Mouse (Mus musculus) cerebellum, adult 9-10 months (tissue): Measurements from ENCODE around the gene 1700016H13Rik.

Source experiments
- DNase-seq: peaks from one replicate; pipeline ENCODE4 v3.0.0; 2022

The 1700016H13Rik gene

DNA sequence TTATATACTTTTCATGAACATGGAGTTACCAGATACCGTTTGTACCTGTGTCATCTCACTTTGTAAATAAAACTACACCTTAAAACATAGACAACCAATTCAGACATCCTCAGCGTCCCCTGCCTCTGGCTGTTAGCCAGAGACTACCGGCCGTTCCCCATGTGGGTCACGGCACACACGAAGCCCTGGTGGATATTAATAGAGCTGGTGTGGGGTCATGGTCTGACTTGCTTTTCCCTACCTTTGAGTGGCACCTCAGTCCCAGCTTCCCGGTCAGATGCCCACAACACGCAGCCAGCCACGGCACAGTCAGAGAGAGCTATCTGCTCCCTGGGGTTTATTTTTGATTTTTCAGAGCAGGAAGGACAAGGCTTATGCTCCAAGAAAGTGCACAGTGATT, 57.5 kb downstream of the 1700016H13Rik start:
- DNase-seq = no peak
